Mouse (Mus musculus) retina, embryonic 14.5 days (tissue): ENCODE measurements at regions not wholly inside any gene's neighbourhood (a gene's known extent, or its start where the extent isn't known, plus 50 kb on each side); places are given as distances from the start of the nearest gene placed in this dataset.
A peak's percentile ranks its signal among the peaks of the same experiment; 100 is the strongest.

Experiments
- DNase-seq: peaks from one replicate; pipeline ENCODE4 v3.0.0-alpha.2; 2015; ENCODE audit warnings: low spot score

DNA sequence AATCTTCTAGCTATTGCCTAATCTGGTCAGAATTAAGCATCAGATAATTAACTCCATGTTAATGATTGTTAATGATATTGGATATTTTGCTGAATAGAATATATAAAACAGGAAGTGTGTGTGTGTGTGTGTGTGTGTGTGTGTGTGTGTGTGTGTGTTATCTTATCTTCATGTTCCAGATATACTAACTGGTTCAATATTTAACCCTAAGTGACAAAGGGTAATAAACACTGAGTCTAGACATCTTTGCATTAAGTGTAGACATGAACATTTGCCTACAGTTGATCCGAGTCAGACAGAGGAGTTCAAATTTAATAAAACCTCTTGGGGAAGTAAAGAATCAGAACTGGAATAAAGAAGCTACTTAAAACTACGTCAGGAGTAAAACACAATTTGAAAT, 161.6 kb downstream of the Fsip2 start:
- DNase-seq, result no peak

DNA sequence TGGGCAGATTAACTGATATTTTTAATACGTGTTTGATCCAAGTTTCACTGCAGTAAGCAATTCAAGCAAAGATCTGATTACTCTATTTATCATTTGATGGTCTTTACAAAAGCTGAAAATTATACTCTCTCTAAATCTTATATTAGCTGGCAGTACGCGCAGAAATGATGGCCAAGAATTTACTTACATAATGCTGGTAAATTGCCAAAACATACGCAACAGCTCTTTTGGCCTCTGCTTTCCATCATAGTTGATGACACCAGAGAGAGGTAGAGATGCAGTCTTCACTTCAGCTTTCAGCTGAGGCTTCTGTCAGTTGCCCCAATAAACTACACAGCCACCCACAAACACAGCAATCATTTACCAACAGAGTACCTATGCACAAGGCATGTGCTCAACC, 182.9 kb downstream of the Fsip2 start:
- no peak for DNase-seq

DNA sequence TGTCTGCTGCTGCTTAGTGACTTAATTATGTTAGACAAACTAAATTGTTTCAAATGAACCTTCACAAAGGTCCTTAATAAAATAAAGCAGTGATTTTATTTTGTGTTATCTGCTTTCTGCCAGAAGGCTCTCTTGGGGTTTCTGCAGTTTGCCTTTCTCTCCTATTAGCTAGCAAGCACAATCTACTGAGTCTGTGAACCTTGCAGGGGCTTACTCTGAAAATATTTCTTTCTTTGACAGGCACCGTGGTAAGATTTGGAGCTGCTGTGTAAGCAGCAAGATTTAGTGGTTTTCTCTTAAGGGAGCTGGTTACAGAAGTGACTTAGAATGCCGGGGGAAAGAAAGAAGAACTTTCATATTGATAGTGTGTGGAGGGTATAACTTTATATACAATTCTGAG, 187.3 kb downstream of the Fsip2 start:
- peak; percentile 28 for DNase-seq

DNA sequence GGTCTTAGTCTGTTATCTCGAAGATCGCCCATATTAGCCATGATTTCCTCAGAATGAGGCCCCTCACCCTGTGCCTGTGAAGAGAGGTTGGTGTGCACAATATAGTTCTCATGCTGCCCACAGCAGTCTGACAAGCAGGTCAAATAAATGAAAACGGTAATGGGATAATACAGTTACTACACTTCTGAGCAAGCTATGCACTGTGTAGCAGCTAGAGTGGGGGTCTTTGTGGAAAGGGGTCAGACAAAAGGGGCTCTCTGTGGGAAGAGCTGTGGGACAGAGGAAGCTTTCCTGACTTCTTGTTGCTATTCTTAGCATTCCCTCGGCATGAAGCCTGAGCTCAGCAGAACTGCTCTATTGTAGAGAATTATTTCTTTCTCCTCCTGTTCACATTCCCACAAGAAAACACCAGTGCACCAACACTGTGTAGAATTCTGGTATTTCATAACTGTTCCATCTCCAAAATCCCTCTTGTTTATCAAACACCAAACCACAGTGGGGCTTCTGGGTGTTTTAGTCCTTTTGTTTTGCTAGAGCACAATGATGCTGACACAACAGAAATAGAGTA, 187.9 kb downstream of the Fsip2 start:
- DNase-seq, result peak; percentile 51

DNA sequence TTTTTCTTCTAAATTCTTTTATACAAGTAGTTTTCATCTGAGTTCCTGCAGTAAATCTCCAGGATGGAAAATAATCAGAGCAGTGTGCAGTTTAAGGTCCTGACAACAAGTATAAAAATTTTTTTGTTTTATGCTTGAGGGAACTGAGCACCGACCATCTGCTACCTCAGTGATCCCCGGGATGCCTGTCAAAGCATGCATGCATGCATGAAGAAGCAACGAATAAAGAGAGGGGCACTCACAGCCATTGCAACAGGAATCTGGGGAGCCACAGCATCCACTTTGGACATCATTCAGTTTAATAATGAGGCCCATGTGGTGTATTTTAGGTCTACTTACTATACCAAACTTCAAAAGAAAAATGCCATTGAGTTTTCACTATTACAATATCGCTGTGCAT, 222.4 kb downstream of the Fsip2 start:
- DNase-seq, result peak; percentile 56
